Mouse (Mus musculus): ENCODE data around the gene Il5ra.
A peak's percentile ranks its signal among the peaks of the same experiment; 100 is the strongest.

The Il5ra gene

GRCm38 (mm10) chr6:106740244-106740825 is 8.5 kb downstream of the Il5ra start:
- DNase-seq (ENCODE audit: low spot score in 2 of 2): no peak

DNA sequence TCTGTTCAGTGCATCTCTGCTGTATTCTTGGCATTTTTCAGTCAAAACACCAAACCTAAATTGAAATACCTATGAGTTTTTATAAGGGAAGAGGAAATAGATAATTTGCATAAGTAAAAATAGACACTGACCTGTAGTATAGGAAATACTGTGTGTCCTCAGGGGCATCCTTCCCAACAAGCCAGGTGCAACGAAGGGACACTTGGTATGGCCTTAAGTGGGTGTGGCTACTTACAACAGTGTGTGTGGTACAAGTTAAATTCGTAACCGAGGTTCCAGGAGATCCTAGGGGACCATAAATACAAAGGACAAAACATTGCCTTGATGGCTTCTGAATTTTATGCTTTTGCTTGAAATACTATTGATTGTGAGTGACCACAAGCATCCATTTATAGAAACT is 10.6 kb downstream of the Il5ra start:
- no peak for DNase-seq (ENCODE audit: low spot score in 2 of 2)

DNA sequence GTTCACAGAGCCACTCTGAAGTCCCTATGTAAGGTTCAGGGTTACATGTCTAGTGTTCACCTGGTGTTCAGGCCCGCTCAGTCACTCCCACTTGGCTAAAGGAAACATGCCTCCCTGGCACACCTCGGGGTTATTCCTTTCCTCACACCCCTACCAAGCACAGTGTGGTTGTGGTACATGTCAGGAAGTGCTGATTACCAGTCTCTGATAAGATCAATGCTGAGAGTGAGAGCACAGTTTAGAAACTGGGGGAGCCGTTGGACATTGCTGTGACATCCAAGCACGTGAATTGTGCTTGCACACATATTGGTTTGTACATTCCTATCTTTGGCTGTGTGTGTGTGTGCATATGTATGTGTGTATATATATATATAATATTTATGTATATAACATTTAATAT is 16.3 kb downstream of the Il5ra start:
- DNase-seq (ENCODE audit: low spot score in 2 of 2): no peak

- DNase-seq (ENCODE audit: low spot score in 2 of 2): no peak
These were observed 19.0 kb downstream of the Il5ra start for GRCm38 (mm10) chr6:106729682-106730314.

- DNase-seq (ENCODE audit: low spot score in 2 of 2): no peak
These were observed 21.1 kb downstream of the Il5ra start for GRCm38 (mm10) chr6:106727703-106728102.

GRCm38 (mm10) chr6:106726078-106726477 is 22.8 kb downstream of the Il5ra start:
- DNase-seq (ENCODE audit: low spot score in 2 of 2): no peak

DNA sequence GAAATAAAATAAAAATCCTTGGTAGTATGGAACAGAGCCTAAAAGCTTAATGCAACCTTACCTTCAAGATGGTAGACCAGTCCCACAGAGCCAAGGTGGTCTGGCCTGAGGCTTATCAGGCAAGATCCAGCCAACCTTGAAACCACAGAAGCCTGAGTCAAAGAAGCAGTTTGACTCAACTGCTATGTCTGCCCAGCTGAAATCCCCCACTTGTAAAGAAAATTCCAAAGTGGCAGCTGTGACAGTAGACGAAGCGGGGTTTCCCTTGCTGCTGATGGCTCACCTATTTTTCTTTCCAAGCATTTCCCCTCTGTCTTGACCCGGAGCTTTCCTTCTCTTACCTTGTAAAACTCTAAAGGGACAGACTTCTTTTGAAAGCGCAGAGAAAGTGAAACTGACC is 23.2 kb downstream of the Il5ra start:
- no peak for DNase-seq (ENCODE audit: low spot score in 2 of 2)

GRCm38 (mm10) chr6:106705506-106706035 is 43.3 kb downstream of the Il5ra start:
- no peak for DNase-seq (ENCODE audit: low spot score in 2 of 2)

GRCm38 (mm10) chr6:106701931-106702330 is 46.9 kb downstream of the Il5ra start:
- no peak for DNase-seq (ENCODE audit: low spot score in 2 of 2)

DNA sequence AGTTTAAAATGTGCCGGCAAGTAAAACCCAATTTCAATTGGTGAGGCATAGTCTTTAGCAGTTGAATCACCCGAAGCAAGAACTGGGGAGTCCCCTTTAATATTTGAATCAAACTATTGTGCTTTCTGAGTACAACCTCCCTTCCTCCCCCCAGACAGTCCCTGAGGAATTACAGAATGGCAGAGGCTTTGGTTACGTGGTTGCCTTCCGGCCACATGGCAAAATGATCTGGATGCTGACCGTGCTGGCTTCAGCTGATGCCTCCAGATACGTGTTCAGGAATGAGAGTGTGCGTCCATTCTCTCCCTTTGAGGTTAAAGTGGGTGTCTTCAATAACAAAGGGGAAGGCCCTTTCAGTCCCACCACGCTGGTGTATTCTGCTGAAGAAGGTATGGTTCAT is 73.3 kb downstream of the Il5ra start:
- DNase-seq (ENCODE audit: low spot score in 2 of 2): no peak

GRCm38 (mm10) chr6:106663780-106664651 is 84.8 kb downstream of the Il5ra start:
- DNase-seq (ENCODE audit: low spot score in 2 of 2): peak; percentile 17 to 26
